Mouse (Mus musculus): Measurements from ENCODE around the gene Ccnb1ip1.

DNA sequence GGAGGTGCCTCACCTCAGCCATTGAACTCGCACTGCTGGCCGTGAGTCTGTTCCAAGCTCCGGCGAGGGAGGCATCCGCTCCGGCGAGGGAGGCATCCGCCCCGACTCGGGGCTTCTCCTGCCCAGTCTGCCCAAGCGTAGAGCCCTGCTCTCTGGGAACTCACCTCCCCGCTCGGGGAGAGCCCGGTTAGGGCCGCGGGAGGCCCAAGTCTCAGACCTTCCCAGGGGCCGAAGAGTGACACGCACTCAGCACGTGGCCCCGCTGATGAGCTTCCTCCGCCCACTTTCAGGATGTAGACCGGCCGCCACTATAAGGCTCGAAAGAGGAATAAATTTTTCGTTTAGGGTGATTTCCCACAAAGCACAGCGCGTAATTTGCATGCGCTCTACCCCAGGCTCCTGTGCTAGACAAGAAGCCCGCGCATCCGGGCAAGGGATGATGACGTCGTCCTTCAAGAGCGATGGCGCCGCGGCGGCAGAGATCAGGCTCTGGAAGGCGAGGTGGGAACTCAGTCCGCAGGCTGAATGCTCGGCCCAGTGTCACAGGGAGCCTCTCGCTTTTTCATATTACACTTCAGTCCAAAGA is at the start of gene Ccnb1ip1, which contains the start of gene Parp2:
- no peak for TF ChIP-seq CTCF (IDR thresholded peaks at IDR 0.05; ENCODE audit: borderline replicate concordance, insufficient read depth, low read depth, low read length)
- TF ChIP-seq POLR2A (IDR thresholded peaks at IDR 0.05; ENCODE audit: borderline replicate concordance, insufficient read depth, low read length): peak; percentile 90

Data from cerebellum, adult 2 months (tissue).